Mouse (Mus musculus): ENCODE measurements around the gene Psma6.

The Psma6 gene

DNA sequence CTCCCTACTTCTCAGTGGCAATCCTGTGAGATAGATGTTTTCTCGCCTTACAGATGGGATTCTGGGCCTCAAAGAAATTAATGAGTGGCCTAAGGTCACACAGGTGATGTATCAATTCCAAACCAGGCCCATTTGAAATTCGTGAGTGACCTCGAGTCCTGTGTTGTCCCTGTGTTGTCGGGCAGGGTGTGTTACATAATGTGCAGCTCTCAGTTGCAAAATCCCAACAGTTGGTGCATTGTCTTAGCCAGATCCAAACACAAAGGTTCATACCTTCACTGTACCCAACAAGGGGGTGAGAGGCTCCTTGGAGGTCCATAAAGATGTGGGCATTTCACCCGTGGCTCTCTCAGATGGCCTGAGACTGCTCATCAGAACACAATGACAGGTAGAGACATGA lies 56.4 kb downstream of the Psma6 start:
- no peak for DNase-seq

DNA sequence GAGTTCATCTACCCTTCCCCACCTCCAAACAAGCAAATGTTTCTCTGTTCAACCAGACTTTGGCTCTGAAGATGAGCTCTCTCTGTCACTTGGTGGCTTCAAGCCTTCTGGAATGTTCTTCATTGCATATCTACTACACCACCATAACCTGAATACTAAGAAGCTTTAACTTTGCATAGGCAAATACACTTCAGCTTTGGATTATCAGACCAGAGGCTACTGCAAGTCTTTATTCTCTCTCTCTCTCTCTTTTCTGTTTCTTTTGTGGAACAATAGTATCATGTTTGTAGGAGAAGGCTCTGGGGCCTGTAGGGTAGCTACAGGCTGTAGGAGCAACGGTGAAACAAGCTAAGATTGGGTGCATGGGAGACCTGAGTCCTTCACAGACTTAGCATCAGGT lies 58.2 kb downstream of the Psma6 start:
- DNase-seq = no peak

DNA sequence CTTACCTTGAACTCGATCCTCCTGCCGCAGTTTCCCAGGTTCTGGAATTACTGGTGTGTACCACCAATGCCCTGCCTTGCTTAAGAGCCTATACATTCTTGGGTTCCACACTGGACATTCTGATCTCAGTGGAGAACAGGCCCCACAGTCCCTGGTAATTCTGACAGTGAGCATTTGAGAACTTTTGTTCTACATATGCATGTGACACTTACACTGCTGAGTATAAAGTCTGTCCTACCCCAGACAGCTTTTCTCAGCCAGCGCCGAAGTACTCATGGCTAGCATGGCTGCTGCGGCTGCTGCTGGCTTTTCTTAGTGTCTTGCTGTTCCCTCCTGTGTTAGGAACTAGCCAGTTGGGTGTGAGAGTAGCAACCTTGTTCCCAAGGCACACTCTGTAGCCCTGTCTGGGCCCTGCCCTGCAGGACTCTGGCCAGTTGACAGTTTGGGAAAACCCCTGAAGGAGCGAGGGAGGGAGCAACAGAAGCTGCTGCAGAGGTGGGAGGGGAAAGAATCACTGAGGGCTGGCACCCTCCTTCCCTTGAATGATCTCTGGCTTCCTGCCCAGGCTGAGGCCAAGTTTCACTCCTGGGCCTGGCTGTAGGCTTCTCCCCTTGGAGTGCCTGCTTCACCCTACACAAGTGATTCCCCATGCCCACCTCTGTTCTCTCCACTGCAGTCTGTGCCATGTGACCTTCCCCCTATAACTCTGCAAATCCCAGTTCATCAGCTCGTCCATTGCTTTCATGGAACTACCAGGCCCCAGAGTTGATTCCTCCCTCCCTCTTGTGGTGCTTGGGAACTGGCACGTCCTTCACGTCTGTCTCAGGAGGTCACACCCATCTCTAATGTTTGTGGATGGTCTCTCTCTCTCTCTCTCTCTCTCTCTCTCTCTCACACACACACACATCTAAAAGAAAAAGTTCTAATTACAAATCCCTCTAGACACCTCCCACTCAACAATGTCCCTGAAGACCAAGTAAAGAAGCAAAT lies 59.1 kb downstream of the Psma6 start:
- DNase-seq = peak; percentile 64 to 70

DNA sequence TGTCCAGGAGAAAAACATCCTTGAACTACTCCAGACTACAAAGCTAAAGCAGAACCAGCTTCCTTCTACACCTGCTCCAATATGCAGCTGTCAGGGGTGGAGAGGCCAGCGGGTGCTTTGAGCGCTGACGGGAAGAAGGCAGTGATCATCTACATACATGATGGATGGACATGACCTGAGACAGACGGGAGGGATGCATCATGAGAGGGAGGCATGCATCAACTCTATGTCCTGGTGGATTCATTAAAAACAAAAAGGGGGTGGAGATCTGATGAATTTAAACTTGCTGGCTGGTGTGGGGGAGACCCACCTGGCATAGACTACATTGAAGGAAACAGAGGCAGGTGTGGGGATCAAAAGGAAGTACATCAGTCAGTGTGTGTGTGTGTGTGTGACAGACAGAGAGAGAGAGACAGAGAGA lies 60.0 kb downstream of the Psma6 start:
- peak; percentile 61 to 71 for DNase-seq

DNA sequence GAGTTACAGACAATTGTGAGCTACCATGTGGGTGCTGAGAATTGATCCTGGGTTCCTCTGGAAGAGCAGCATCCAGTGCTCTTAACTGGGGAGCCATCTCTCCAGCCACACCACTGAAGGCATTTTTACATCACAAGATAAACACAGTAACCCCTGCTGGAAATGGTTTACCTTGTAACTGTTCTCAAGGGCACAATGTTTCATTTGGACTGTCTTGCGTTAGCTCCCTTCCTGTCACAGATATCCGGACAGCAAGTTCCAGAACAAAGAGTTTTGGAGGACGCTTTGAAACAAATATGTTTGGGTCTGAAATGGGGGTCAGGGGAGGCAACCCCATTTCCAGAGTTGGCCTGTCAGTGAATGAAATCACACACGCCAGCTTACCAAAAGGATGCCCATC lies 61.6 kb downstream of the Psma6 start:
- no peak for DNase-seq

DNA sequence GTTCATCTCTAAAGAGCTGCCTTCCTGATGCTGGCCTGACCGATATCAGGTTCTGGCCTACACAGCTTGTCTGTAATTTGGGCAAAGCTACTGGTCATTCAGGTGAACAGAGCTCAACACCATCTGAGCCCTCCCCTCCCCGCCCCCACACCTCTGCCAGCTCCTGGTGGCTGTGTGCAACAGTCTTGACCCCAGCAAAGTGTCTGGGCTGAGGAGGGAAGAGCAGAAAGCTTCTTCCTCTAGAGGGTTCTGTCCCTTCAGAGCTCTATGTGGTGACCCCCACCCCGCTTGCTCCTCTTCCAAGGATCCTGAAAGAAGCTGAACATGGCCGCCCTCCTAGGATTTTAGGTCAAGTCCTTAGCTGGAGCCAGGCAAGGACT lies 62.3 kb downstream of the Psma6 start:
- DNase-seq = no peak

DNA sequence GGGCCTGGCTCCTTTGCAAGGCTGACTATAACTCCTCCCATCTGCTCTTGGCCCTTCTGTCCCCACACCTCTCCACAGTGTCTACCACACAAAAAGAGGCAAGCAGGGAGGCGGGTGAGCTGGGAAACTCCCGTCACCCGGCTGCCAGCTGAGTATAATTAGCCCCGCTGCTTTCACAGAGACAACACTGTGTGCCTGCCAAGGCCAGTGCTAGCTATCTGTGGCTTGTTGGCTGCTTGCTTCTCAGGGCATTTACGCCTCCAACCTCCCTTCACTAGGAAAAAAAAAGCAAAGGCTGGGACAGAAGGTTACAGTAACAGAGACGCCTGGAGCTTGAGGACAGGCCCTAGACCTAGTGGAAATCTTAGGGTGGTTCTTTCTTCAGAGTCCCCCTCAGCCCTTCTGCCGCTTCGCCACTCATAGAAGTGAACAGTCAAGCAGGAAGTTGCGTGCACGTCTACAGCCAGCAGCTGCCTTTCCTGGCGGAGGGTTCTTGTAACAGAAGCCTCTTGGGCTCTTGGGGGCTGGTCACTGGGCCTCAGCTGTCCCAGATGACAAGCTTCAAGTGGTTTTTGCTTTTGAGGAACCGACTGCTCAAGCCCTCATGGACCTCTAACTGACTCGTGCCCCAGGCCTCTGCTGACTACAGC lies 62.8 kb downstream of the Psma6 start:
- DNase-seq = peak; percentile 73 to 81

DNA sequence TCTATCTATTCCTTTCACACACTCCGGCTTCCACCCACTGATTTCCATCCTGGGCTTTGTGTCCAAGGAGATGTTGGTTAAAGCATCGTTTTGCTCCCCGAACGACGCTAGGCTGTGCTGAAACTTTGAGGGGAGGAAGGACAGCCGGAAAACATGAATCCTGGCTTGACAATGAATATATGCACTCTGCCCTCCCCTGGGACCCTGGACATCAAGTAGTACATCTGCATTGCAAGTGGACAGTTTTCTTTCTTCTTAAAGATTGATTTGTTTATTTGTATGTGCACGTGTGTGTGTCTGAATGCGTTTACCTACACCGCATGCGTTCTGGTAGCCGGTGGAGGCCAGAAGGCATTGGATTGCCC lies 63.4 kb downstream of the Psma6 start:
- DNase-seq = no peak

DNA sequence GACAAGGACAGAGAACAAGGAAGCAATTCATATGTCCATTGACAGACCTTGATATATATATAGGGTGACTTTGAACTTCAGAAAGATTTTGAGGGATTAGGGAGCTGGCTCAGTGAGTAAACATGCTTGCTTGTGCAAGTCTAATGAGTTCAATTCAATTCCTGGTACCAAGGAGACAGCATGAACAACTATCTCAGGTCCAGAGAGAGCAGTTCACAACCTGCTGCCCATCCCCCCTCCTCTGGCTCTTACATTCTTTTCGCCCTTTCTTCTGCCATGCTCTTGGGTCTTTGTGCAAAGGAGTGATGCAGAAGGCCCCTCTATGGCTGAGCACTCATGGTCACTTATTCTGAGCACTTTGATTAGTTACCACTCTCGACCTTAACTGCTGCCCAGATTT lies 64.4 kb downstream of the Psma6 start:
- no peak for DNase-seq

DNA sequence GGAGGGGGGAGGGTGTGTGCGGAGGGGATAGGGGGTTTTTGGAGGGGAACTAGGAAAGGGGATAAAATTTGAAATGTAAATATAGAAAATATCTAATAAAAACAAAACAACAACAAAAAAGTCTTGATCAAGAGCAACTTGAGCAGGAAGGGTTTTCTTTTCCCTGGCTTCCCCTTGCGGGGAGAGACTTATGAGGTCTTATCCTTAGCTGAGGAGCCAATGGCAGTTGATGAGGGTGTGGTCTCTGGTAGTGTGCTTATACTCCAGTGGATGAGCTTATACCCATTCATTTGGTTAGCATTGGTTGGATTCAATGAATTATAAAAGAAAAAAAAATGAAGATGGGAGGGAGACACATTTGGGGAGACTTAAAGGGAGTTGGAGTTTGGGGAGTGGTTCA lies 65.0 kb downstream of the Psma6 start:
- no peak for DNase-seq

DNA sequence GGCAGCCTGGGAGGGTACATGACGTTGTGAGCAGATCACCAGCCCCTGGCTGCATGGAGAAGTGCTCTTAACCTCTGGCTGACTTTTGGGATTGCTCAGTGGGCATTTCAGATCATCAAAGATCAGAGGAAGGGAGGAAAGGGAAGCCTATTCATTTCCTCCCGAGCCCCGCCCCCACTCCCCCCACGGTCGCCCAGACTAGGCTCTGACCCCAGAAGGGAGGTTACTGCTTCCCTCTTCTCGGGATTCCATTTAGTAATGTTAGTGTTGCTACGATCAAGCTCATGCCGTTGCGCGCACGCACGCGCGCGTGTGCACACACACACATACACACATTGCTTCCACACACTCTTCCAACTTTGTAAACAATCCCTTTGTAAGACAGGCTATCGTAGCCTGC lies 66.4 kb downstream of the Psma6 start:
- DNase-seq = peak; percentile 28 to 44

DNA sequence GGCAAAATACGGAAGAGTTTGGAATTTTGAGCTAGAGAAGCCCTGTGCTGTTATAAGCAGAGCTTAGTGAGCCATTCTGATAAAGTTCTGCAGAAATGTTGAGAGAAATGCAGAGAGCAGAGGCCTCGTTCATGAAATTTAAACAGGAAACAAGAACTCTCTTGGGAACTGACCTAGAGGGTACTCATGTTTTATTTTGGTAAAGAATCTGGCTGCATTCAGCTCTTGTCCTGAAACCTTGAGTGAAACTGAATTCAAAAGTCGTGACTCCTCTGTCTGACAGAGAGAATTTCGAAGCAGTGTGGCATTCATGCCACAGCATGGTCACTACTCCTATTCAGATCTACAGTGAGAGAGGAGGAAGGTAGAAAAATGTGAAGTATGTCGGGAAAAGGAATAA lies 68.8 kb downstream of the Psma6 start:
- no peak for DNase-seq

DNA sequence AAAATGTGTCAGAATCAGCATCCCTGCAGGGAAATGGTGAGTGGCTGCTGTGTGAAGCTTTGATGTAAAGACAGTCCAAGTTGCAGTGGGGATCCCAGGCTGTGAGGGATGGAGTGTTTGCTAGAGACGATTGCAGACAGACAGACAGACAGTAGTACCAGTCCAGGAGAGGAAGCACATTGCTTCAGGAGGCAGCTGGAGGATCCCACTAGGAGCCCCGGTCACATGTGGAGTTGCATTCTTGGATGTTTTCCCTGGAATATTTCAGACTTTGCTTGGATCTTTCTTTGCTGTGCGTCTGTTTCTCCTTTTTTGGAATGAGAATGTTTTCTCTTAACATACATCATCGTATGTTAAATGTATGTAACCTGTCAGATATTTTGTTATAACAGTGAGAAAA lies 69.9 kb downstream of the Psma6 start:
- no peak for DNase-seq

DNA sequence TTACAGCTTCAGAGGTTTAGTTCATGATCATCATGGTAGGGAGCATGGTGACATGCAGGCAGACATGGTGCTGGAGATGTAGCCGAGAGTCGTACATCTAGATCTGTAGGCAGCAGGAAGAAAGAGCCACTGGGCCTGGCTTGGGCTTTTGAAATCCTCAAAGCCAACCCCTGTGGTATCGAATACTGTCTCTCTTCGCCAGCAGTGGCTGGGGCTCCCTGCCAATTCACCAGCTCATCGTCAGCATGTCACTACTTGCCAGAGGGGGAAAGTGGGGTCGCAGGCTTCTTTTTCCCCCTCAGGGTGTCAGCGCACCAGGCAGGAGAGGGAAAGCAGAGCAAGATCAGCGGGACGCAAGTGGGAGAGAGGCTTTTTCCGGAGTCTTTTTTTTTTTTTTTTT lies 71.2 kb downstream of the Psma6 start:
- DNase-seq = no peak

DNA sequence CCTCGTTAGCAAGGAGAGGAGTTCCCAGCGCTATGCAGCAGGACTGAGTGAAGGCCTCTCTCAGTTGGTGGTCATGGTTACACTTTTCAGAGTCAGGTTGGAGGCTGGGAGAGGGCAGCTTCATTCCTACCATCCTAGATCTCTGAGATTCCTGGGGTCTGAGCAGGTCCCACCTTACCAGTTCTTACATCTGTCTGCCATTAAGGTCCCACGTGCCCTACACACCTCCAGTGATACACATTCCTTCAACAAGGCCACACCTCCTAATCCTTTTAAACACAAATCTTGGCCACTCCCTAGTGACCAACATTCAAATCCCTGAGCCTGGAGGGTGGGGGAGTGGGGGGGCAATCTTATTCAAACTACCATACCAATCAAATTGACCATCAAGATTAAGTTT lies 72.1 kb downstream of the Psma6 start:
- no peak for DNase-seq

DNA sequence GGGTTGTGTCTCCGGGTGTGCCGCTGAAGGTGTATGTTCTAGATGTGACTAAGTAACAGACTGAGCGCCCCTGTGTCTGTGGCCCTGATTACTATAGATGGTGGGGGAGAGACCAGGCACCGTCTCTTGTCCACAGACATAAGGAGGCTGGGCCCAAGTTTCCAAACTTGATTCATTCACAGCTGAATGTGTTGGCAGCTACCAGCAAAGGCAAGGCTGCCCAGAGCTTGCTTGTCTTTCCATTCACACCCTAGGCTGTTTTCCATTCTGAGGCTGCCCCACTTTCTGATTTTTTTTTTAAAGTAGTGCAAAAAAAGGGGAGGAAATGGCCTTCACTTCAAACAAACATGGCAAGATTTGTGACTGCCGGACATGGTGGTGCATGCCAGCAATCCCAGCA lies 72.9 kb downstream of the Psma6 start:
- no peak for DNase-seq

DNA sequence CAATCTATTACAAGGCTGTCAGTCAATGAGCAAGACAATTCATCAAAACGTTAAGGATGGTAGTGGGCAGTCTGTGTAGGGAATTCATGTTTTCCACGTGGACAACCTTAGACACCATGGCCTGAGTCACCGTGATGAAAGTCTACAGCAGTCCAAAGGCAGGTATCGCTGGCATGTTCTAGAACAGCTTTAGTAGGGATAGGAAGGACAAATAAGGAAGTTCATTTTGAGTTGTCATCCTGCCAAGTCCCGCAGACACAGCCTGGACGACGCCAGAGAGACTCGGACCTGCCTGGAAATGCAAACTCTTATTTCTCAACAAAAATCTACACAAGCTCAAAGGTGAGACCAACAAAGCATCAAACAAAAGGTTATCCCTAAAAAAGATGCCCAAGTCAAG lies 75.7 kb downstream of the Psma6 start:
- DNase-seq = no peak

DNA sequence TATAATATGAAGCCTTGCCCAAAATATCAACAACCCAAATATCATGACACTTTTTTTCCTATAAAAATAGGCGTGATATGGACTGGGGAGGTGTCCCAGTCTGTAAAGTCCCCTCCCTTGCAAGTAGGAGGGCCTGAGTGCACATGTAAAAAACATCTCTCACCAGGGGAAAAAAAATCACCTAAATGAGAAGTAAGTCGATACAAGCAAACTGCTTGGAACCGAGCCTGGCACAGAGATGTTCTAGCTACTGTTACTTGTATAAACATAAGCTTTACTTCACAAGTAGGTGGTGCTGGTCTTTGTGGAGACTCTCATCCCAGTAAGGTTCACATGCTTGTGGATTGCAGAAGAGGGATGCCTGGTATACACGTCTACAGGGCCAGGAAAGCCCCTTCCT lies 76.9 kb downstream of the Psma6 start:
- DNase-seq = no peak

DNA sequence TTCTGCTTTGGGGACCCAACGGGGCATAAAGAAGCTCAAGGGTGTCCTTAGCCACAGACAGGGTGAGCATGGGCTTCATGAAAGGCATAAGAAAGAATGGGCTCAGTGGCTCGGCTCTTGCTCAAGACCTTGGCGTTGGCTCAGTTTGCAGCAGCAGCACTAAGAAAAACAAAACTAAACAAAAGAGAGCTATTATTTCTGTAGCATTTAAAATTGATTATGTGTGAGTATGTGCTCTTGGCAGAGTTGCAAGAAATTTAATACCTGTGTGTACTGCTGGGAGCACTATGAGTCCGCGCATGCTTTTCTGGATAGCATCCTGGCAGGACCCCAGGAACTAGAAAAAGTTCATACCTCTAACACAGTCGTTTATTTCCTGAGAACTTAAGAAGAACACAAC lies 77.7 kb downstream of the Psma6 start:
- DNase-seq = no peak

DNA sequence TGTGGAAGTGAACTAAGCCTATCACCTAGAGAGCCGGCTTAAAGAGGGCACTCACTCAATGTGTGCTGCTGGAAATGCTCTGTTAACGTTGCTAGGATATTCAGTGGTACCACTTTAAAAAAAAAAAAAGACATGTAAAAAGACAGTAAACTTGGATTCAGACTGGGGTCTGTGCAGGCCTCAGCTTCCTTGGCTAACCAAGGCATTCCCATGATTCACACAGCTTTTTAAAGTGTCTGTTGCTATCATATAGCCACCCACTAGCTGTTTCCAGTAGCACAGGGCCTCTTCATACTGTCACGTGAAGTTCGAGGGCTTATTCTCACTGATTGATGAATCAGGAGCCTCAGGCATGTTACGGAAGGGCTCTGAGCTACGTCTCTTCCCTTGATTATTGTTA lies 78.4 kb downstream of the Psma6 start:
- DNase-seq = no peak

DNA sequence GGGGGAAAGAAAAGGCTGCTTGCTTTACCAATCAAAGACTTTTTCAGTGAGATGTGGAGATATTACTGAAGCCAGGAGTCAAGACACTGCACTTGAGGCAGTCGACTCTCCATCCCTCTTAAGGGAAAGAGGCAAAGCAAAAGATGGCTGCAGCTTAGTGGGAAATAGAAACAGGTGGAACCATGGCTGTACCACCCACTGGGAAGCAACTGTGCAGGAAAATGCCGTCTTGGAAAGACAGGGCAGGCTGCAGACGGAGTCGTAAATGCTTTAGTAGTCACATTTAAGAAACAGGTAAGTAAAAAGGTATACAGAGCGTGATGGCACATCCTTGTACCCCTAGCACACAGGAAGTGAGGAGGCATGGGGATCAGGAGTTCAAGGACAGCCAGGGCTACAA lies 79.1 kb downstream of the Psma6 start:
- DNase-seq = no peak

DNA sequence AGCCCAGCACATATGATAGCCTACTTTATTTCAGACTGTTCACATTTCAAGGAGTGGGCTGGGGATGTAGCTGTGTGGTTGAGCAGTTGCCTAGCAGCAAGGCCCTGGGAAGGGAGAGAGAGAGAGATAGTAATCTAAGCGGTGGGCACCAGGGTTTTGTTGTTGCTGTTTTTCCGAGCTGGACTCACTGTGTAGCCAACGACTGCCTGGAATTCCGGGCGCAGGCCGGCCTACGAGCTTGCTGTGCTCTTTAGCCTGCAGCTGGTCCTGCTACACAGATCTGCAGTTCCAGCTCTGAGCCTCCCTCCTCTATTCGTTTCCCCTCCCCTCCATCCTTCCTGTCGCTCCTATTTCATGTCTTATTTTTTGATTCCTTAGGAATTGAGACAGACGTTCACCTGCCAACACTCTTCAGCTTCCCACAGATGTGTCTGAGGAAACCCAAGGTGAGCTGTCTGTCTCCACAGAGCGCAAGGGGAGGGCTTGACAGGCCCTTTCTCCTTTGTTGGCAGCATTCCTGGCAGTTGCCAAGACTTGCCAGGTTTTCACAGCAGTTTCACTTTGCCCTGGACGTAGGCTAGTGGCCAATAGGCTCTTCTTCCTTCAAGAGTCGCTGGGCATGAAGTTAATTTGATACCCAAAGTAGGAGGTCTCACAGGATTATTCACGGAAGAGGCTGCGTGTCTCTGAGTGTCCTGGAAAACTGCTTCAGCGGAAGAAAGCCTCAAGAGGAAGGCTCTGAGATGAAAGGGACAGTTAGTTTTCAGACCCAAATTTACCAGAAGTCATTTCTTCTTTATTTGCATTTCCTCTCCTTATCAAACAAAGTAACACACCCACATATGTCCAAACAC lies 80.2 kb downstream of the Psma6 start:
- DNase-seq = peak; percentile 52 to 58

DNA sequence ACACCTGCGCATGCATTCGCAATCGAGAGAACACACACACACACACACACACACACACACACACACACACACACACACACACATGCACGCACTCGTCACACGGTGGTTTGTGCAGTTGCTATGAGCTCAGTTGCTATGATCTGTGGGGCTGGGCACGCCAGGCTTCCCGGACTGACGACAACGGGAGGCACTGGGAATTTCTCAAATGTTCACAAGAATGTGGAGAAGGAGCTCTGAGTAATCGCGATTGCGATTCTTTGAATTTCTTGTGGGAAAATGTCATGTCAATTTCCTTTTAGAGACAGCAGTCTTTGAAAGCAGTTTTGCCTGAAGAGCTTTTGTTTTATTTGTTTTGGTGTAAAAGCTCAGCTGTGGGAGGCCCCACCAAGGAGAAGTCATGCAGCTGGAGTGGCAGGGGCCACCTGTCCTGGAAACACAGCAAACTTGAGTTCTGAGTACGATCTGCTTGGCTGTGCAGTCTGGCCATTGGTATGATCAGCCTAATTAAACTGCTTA lies 80.9 kb downstream of the Psma6 start:
- peak; percentile 74 to 79 for DNase-seq
